In the genomic region with DNA sequence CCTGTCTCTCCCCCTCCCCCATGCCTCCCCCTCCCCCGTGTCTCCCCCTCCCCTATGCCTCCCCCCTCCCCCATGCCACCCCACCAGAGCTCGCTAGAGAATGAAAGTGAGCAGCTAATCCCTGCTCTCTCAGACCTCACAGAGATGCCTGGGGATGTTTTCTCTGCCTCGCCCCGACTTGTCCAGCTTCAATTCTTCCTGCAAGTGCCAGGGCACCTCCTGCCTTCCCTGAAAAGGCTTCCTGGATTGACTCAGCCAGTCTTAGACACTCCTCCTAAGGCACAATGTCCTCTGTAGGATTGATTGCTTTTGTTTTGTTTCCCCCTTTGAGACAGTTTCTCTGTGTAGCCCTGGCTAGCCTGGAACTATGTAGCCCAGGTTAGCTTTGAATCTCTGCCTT, we compare ENCODE assay signal across 11 mouse cellular contexts. TPM values are rescaled to one million over a fixed set of nuclear protein-coding genes. Genes with fewer than 3 reads are reported as not detected.
DNase-seq lines count a peak whose midpoint lies in the region; ATAC-seq lines count a peak whose summit lies in the region.
"Had no signal": no experiment of that assay in that cellular context is flagged by ENCODE, and none has a peak within 500 bp of the region (broad histone marks: within the 10 kb centered on the region; RNA-seq: fewer than 3 reads in every experiment).

A gene (minus strand): TSS at position 209 of the 400 bp plus-strand sequence.

- 14% methylated on average over 3 of the region's 4 CpGs for WGBS in hindbrain, embryonic 10.5 days
- 24% methylated on average over 2 of the region's 4 CpGs for WGBS in hindbrain, embryonic 11.5 days
- 27% methylated on average over 2 of the region's 4 CpGs for WGBS in neural tube, embryonic 11.5 days
- 6% methylated on average over 3 of the region's 4 CpGs for WGBS in embryonic facial prominence, embryonic 12.5 days
- WGBS in stomach, embryonic 16.5 days = 19% methylated on average over 3 of the region's 4 CpGs

- peak within 1 kb of the TSS; percentile 69 for H3K27ac ChIP-seq in hindbrain, embryonic 10.5 days
- no peak within 1 kb of the TSS for H3K27ac ChIP-seq in hindbrain, embryonic 11.5 days (ENCODE audit: low read depth, low read length)
- H3K27ac ChIP-seq in neural tube, embryonic 11.5 days (ENCODE audit: low read depth, low read length) = no peak within 1 kb of the TSS
- H3K27ac ChIP-seq in embryonic facial prominence, embryonic 12.5 days = 0 out of 2 replicates have a peak within 1 kb of the TSS, but pooled peaks have one; percentile 46
- H3K27ac ChIP-seq in stomach, embryonic 16.5 days (ENCODE audit: low read length) = peak within 1 kb of the TSS; percentile 68

- H3K4me2 ChIP-seq in hindbrain, embryonic 11.5 days (replicated peaks; ENCODE audit: low read depth, low read length) = no peak within 1 kb of the TSS
- no peak within 1 kb of the TSS for H3K4me2 ChIP-seq in neural tube, embryonic 11.5 days (ENCODE audit: low read depth)
- peak within 1 kb of the TSS; percentile 13; the same call in 1 of the 2 replicates for H3K4me2 ChIP-seq in embryonic facial prominence, embryonic 12.5 days (replicated peaks)
- no peak within 1 kb of the TSS for H3K4me2 ChIP-seq in stomach, embryonic 16.5 days (ENCODE audit: low read depth, low read length)

- no peak within 1 kb of the TSS for H3K9ac ChIP-seq in hindbrain, embryonic 11.5 days (ENCODE audit: low read depth, low read length)
- 0 out of 2 replicates have a peak within 1 kb of the TSS, but pooled peaks have one; percentile 1 for H3K9ac ChIP-seq in neural tube, embryonic 11.5 days (ENCODE audit: low read length)
- H3K9ac ChIP-seq in embryonic facial prominence, embryonic 12.5 days = no peak within 1 kb of the TSS
- peak within 1 kb of the TSS; percentile 40; the same call in 1 of the 2 replicates for H3K9ac ChIP-seq in stomach, embryonic 16.5 days (ENCODE audit: low read length)

- H3K4me3 ChIP-seq in hindbrain, embryonic 10.5 days = no peak within 1 kb of the TSS
- H3K4me3 ChIP-seq in hindbrain, embryonic 11.5 days (ENCODE audit: low read depth, low read length) = no peak within 1 kb of the TSS
- no peak within 1 kb of the TSS for H3K4me3 ChIP-seq in neural tube, embryonic 11.5 days (ENCODE audit: low read depth, low read length)
- H3K4me3 ChIP-seq in embryonic facial prominence, embryonic 12.5 days = no peak within 1 kb of the TSS
- no peak within 1 kb of the TSS for H3K4me3 ChIP-seq in stomach, embryonic 16.5 days (replicated peaks; ENCODE audit: low read length)

- no peaks in the 10 kb centered on the region for H3K9me3 ChIP-seq in hindbrain, embryonic 10.5 days
- no peaks in the 10 kb centered on the region for H3K9me3 ChIP-seq in hindbrain, embryonic 11.5 days (ENCODE audit: control insufficient read depth, low read length)
- no peaks in the 10 kb centered on the region for H3K9me3 ChIP-seq in neural tube, embryonic 11.5 days (ENCODE audit: control insufficient read depth, low read length)
- no peaks in the 10 kb centered on the region for H3K9me3 ChIP-seq in embryonic facial prominence, embryonic 12.5 days
- H3K9me3 ChIP-seq in stomach, embryonic 16.5 days (replicated peaks; ENCODE audit: control insufficient read depth, low read length) = no peaks in the 10 kb centered on the region

- H3K4me1 ChIP-seq in hindbrain, embryonic 10.5 days (replicated peaks) = peaks cover 56% of the 10 kb centered on the region
- peaks cover 5% of the 10 kb centered on the region for H3K4me1 ChIP-seq in hindbrain, embryonic 11.5 days (replicated peaks; ENCODE audit: control insufficient read depth, insufficient read depth, low read length)
- peaks cover 10% of the 10 kb centered on the region for H3K4me1 ChIP-seq in neural tube, embryonic 11.5 days (ENCODE audit: control insufficient read depth, insufficient read depth, low read length)
- H3K4me1 ChIP-seq in embryonic facial prominence, embryonic 12.5 days = peaks cover 29% of the 10 kb centered on the region
- peaks cover 35% of the 10 kb centered on the region for H3K4me1 ChIP-seq in stomach, embryonic 16.5 days (ENCODE audit: control insufficient read depth, insufficient read depth, low read length)

- DNase-seq in hindbrain, embryonic 10.5 days (ENCODE audit: low spot score) = no peak
- no peak for DNase-seq in hindbrain, embryonic 11.5 days (ENCODE audit: low spot score)
- no peak for DNase-seq in neural tube, embryonic 11.5 days (ENCODE audit: low spot score)
- no peak for DNase-seq in neural tube, embryonic 10.5 days (ENCODE audit: extremely low spot score, low spot score)
- no peak for DNase-seq in lung, postnatal 25 days (ENCODE audit: low spot score)
- DNase-seq in liver = no peak
- DNase-seq: cerebellum, postnatal 25 days; gastrocnemius, postnatal 36 days; layer of hippocampus, adult 9-11 months had no signal

- no peaks in the 10 kb centered on the region for H3K36me3 ChIP-seq in hindbrain, embryonic 10.5 days
- no peaks in the 10 kb centered on the region for H3K36me3 ChIP-seq in hindbrain, embryonic 11.5 days (ENCODE audit: control insufficient read depth, insufficient read depth, low read length)
- H3K36me3 ChIP-seq in neural tube, embryonic 11.5 days (ENCODE audit: control insufficient read depth, insufficient read depth, low read length) = no peaks in the 10 kb centered on the region
- no peaks in the 10 kb centered on the region for H3K36me3 ChIP-seq in embryonic facial prominence, embryonic 12.5 days
- H3K36me3 ChIP-seq in stomach, embryonic 16.5 days (ENCODE audit: control insufficient read depth, insufficient read depth, low read length) = no peaks in the 10 kb centered on the region

- no peak for ATAC-seq in hindbrain, embryonic 11.5 days (ENCODE audit: low FRiP score)
- no peak for ATAC-seq in neural tube, embryonic 11.5 days (ENCODE audit: insufficient read depth, low FRiP score, low TSS enrichment)
- no peak for ATAC-seq in embryonic facial prominence, embryonic 12.5 days (ENCODE audit: insufficient number of reproducible peaks, insufficient read depth, low FRiP score, low TSS enrichment)
- ATAC-seq in stomach, embryonic 16.5 days (ENCODE audit: insufficient read depth, low FRiP score) = peak; percentile 23; the same call in 1 of the 2 replicates

- H3K27me3 ChIP-seq in hindbrain, embryonic 10.5 days (ENCODE audit: insufficient read depth, poor library complexity, severe bottlenecking) = no peaks in the 10 kb centered on the region
- no peaks in the 10 kb centered on the region for H3K27me3 ChIP-seq in hindbrain, embryonic 11.5 days (ENCODE audit: control insufficient read depth, insufficient read depth, low read length)
- H3K27me3 ChIP-seq in neural tube, embryonic 11.5 days (ENCODE audit: control insufficient read depth, insufficient read depth, low read length) = no peaks in the 10 kb centered on the region
- H3K27me3 ChIP-seq in embryonic facial prominence, embryonic 12.5 days = no peaks in the 10 kb centered on the region
- no peaks in the 10 kb centered on the region for H3K27me3 ChIP-seq in stomach, embryonic 16.5 days (ENCODE audit: control insufficient read depth, insufficient read depth, low read length)

RNA-seq across cellular contexts. Expression of the gene that starts here (rescaled TPM):
- 3.0 and 3.7 TPM in 2 replicates for polyA plus RNA-seq in hindbrain, embryonic 10.5 days (2016; fragmentation: Nextera tagmentation; extraction: Ambion mirVana)
- 3.2 and 3.6 TPM in 2 replicates for polyA plus RNA-seq in hindbrain, embryonic 11.5 days (2014; fragmentation: Nextera tagmentation; extraction: Ambion mirVana)
- 3.9 and 4.3 TPM in 2 replicates for polyA plus RNA-seq in neural tube, embryonic 11.5 days (2014; fragmentation: Nextera tagmentation; extraction: Ambion mirVana)
- polyA plus RNA-seq in embryonic facial prominence, embryonic 12.5 days (2016; fragmentation: Nextera tagmentation; extraction: Ambion mirVana) = 5.2 and 5.6 TPM in 2 replicates
- 8.2 and 8.5 TPM in 2 replicates for polyA plus RNA-seq in stomach, embryonic 16.5 days (2015; fragmentation: Nextera tagmentation; extraction: Ambion mirVana)

Comparison
In these comparisons a context has a peak if more than half of its experiments do, and no peak if none do; other contexts are left out.
1. H3K27ac ChIP-seq: peak in hindbrain, embryonic 10.5 days (single experiment), embryonic facial prominence, embryonic 12.5 days (single experiment) and stomach, embryonic 16.5 days (single experiment); none in hindbrain, embryonic 11.5 days (single experiment) and neural tube, embryonic 11.5 days (single experiment).
2. H3K9ac ChIP-seq: peak in neural tube, embryonic 11.5 days (single experiment) and stomach, embryonic 16.5 days (single experiment); none in hindbrain, embryonic 11.5 days (single experiment) and embryonic facial prominence, embryonic 12.5 days (single experiment).